Comparison of ENCODE assay signal across 18 mouse cellular contexts in genomic region chr11:82910679-82911389, GRCm38 (mm10). TPM values are rescaled to one million over a fixed set of nuclear protein-coding genes. Genes with fewer than 3 reads are reported as not detected.
DNase-seq lines count a peak whose midpoint lies in the region; ATAC-seq and TF ChIP-seq lines count a peak whose summit lies in the region.
"Had no signal": no experiment of that assay in that cellular context is flagged by ENCODE, and none has a peak within 500 bp of the region (broad histone marks: within the 10 kb centered on the region; RNA-seq: fewer than 3 reads in every experiment).

No protein-coding gene starts in this region.

- H3K4me3 ChIP-seq in gastrocnemius, adult 2 months: peak overlapping the region; percentile 82
- peak overlapping the region; percentile 55 for H3K4me3 ChIP-seq in heart, embryonic 11.5 days (ENCODE audit: low read depth, low read length)
- no peak overlapping the region for H3K4me3 ChIP-seq in midbrain, embryonic 10.5 days
- H3K4me3 ChIP-seq: layer of hippocampus, adult 2 months; left cerebral cortex, adult 2 months; megakaryocyte, embryonic 14.5 days had no signal

- peaks cover 3% of the 10 kb centered on the region; the same call in 1 of the 2 replicates for H3K36me3 ChIP-seq in heart, embryonic 11.5 days (ENCODE audit: control insufficient read depth, insufficient read depth, low read length)
- peaks cover 10% of the 10 kb centered on the region for H3K36me3 ChIP-seq in midbrain, embryonic 10.5 days

- H3K9me3 ChIP-seq in heart, embryonic 11.5 days (replicated peaks; ENCODE audit: control insufficient read depth, low read length): no peaks in the 10 kb centered on the region
- no peaks in the 10 kb centered on the region for H3K9me3 ChIP-seq in midbrain, embryonic 10.5 days (replicated peaks)
- H3K9me3 ChIP-seq: limb, embryonic 13.5 days; megakaryocyte, embryonic 14.5 days had no signal

- WGBS in heart, embryonic 11.5 days (ENCODE audit: insufficient replicate concordance): 31% methylated on average over 11 of the region's 11 CpGs
- 84% methylated on average over 11 of the region's 11 CpGs for WGBS in midbrain, embryonic 10.5 days

- peaks cover 35% of the 10 kb centered on the region for H3K4me1 ChIP-seq in heart, embryonic 11.5 days (ENCODE audit: control insufficient read depth, insufficient read depth, low read length)
- H3K4me1 ChIP-seq in midbrain, embryonic 10.5 days: peaks cover 15% of the 10 kb centered on the region

- peak; percentile 91 for DNase-seq in gastrocnemius, adult 2 months
- peak; percentile 75 for DNase-seq in gastrocnemius, postnatal 14 days
- DNase-seq in heart, postnatal 25 days (ENCODE audit: low spot score): peak; percentile 54
- no peak for DNase-seq in cerebellum, postnatal 36 days
- no peak for DNase-seq in midbrain, embryonic 10.5 days (ENCODE audit: low spot score)
- DNase-seq: adrenal gland, postnatal 10 days; cerebellum, postnatal 10 days; kidney, adult 9 months; thymus, postnatal 25 days had no signal

- intact Hi-C loops in gastrocnemius, adult 2 months (cut with DNase I): loop anchor here (10.0 kb wide), 1 partner anchor 384 kb away; the partner anchor contains the start of gene Ap2b1
- intact Hi-C loops in gastrocnemius, postnatal 14 days (cut with DNase I; ENCODE audit: low total_unique reads): no loop called here
- intact Hi-C loops in heart, postnatal 25 days (cut with DNase I): loop anchor here (10.0 kb wide), 2 partner anchors 314 to 384 kb away; partner anchors contain the start of gene Ap2b1

- H3K27ac ChIP-seq in gastrocnemius, adult 2 months: peak overlapping the region; percentile 94
- peak overlapping the region; percentile 96 for H3K27ac ChIP-seq in heart, embryonic 11.5 days (ENCODE audit: low read depth, low read length)
- H3K27ac ChIP-seq in midbrain, embryonic 10.5 days (replicated peaks): no peak overlapping the region
- H3K27ac ChIP-seq: layer of hippocampus, adult 2 months; left cerebral cortex, adult 2 months; limb, embryonic 13.5 days had no signal

- ATAC-seq in heart, embryonic 11.5 days (replicated peaks; ENCODE audit: insufficient number of reproducible peaks, low FRiP score, low TSS enrichment): peak; percentile 72
- no peak for ATAC-seq in megakaryocyte progenitor cell, adult 5-6 weeks (replicated peaks; ENCODE audit: poor library complexity)
- ATAC-seq: inflammation-experienced regulatory T-cells, adult 6 months had no signal

- no peaks in the 10 kb centered on the region for H3K27me3 ChIP-seq in heart, embryonic 11.5 days (ENCODE audit: control insufficient read depth, insufficient read depth, low read length)
- H3K27me3 ChIP-seq in midbrain, embryonic 10.5 days (ENCODE audit: low read depth, poor library complexity, severe bottlenecking): peaks cover 36% of the 10 kb centered on the region

- H3K4me2 ChIP-seq in heart, embryonic 11.5 days: peak overlapping the region; percentile 69
- H3K4me2 ChIP-seq: limb, embryonic 13.5 days had no signal

- H3K9ac ChIP-seq in heart, embryonic 11.5 days (ENCODE audit: low read depth, low read length): peak overlapping the region; percentile 81
- H3K9ac ChIP-seq: limb, embryonic 13.5 days had no signal

- TF ChIP-seq CTCF in gastrocnemius, adult 2 months (IDR thresholded peaks at IDR 0.05): no peak

RNA-seq across cellular contexts. Expression of gene Unc45b, which starts 0.5 kb away (rescaled TPM):
- 100 to 1,000 TPM; 169 to 206 TPM for total RNA-seq in gastrocnemius, adult 2 months (2021)
- 100 to 1,000 TPM; 106 to 108 TPM for total RNA-seq in gastrocnemius, postnatal 14 days (2021)
- 174 and 220 TPM in 2 replicates for polyA plus RNA-seq in heart, embryonic 11.5 days (2014; fragmentation: Nextera tagmentation; extraction: Ambion mirVana)
- total RNA-seq in heart, postnatal 25 days (2021): 100 to 1,000 TPM; 172 to 215 TPM
- total RNA-seq in megakaryocyte progenitor cell, adult 5-6 weeks (2015): 0.05 and 0.07 TPM in 2 replicates
- not detected in 2 replicates for total RNA-seq in megakaryocyte progenitor cell, adult 5-6 weeks (2017)
- polyA plus RNA-seq in midbrain, embryonic 10.5 days (2016; fragmentation: Nextera tagmentation; extraction: Ambion mirVana): 0.26 and 0.30 TPM in 2 replicates
- total RNA-seq: neutrophil, adult 5-6 weeks had no signal

RNA-seq across cellular contexts. Expression of gene Nle1, which starts 2.6 kb away (rescaled TPM):
- total RNA-seq in gastrocnemius, adult 2 months (2021): 10 to 100 TPM; 11.4 to 15.1 TPM
- 10 to 100 TPM in 1 of 2 experiments, 1 to 10 TPM in 1; 8.8 to 11.0 TPM for total RNA-seq in gastrocnemius, postnatal 14 days (2021)
- polyA plus RNA-seq in heart, embryonic 11.5 days (2014; fragmentation: Nextera tagmentation; extraction: Ambion mirVana): 16.7 and 22.9 TPM in 2 replicates
- total RNA-seq in heart, postnatal 25 days (2021): 10 to 100 TPM; 12.1 to 14.5 TPM
- 21.1 and 27.4 TPM in 2 replicates for total RNA-seq in megakaryocyte progenitor cell, adult 5-6 weeks (2015)
- 20.3 and 27.2 TPM in 2 replicates for total RNA-seq in megakaryocyte progenitor cell, adult 5-6 weeks (2017)
- 40.3 and 40.4 TPM in 2 replicates for polyA plus RNA-seq in midbrain, embryonic 10.5 days (2016; fragmentation: Nextera tagmentation; extraction: Ambion mirVana)

RNA-seq across cellular contexts. Expression of gene Fndc8, which starts 18.9 kb away (rescaled TPM):
- total RNA-seq in gastrocnemius, adult 2 months (2021): not detected
- total RNA-seq in gastrocnemius, postnatal 14 days (2021): not detected
- polyA plus RNA-seq in heart, embryonic 11.5 days (2014; fragmentation: Nextera tagmentation; extraction: Ambion mirVana): 0.10 TPM in 1 of 2 replicates, not detected in the other
- not detected for total RNA-seq in heart, postnatal 25 days (2021)
- not detected in 2 replicates for total RNA-seq in megakaryocyte progenitor cell, adult 5-6 weeks (2015)
- not detected in 2 replicates for total RNA-seq in megakaryocyte progenitor cell, adult 5-6 weeks (2017)
- 0.28 and 0.34 TPM in 2 replicates for polyA plus RNA-seq in midbrain, embryonic 10.5 days (2016; fragmentation: Nextera tagmentation; extraction: Ambion mirVana)
- total RNA-seq: hematopoietic stem cell, adult 5-6 weeks; layer of hippocampus, adult 2 months; left cerebral cortex, adult 2 months; neutrophil, adult 5-6 weeks had no signal
- polyA plus RNA-seq: inflammation-experienced regulatory T-cells, adult 6 months had no signal

RNA-seq across cellular contexts. Expression of gene Rad51d, which starts 20.4 kb away (rescaled TPM):
- total RNA-seq in gastrocnemius, adult 2 months (2021): 1 to 10 TPM; 2.7 to 3.6 TPM
- 1 to 10 TPM; 5.3 to 5.7 TPM for total RNA-seq in gastrocnemius, postnatal 14 days (2021)
- 15.3 and 16.4 TPM in 2 replicates for polyA plus RNA-seq in heart, embryonic 11.5 days (2014; fragmentation: Nextera tagmentation; extraction: Ambion mirVana)
- total RNA-seq in heart, postnatal 25 days (2021): 1 to 10 TPM; 8.0 to 9.3 TPM
- 14.7 and 15.6 TPM in 2 replicates for total RNA-seq in megakaryocyte progenitor cell, adult 5-6 weeks (2015)
- total RNA-seq in megakaryocyte progenitor cell, adult 5-6 weeks (2017): 9.8 and 10.6 TPM in 2 replicates
- 16.3 and 17.2 TPM in 2 replicates for polyA plus RNA-seq in midbrain, embryonic 10.5 days (2016; fragmentation: Nextera tagmentation; extraction: Ambion mirVana)

RNA-seq across cellular contexts. Expression of gene Rffl, which starts 39.8 kb away (rescaled TPM):
- total RNA-seq in gastrocnemius, adult 2 months (2021): 10 to 100 TPM in 1 of 2 experiments, 1 to 10 TPM in 1; 6.5 to 10.1 TPM
- 1 to 10 TPM; 5.4 to 5.7 TPM for total RNA-seq in gastrocnemius, postnatal 14 days (2021)
- polyA plus RNA-seq in heart, embryonic 11.5 days (2014; fragmentation: Nextera tagmentation; extraction: Ambion mirVana): 6.4 and 7.4 TPM in 2 replicates
- 1 to 10 TPM; 3.8 to 4.2 TPM for total RNA-seq in heart, postnatal 25 days (2021)
- total RNA-seq in megakaryocyte progenitor cell, adult 5-6 weeks (2015): 26.3 and 27.5 TPM in 2 replicates
- 18.3 and 18.9 TPM in 2 replicates for total RNA-seq in megakaryocyte progenitor cell, adult 5-6 weeks (2017)
- 11.5 and 12.0 TPM in 2 replicates for polyA plus RNA-seq in midbrain, embryonic 10.5 days (2016; fragmentation: Nextera tagmentation; extraction: Ambion mirVana)

Comparison
In these comparisons a context has a peak if more than half of its experiments do, and no peak if none do; other contexts are left out.
1. DNase-seq: peak in gastrocnemius, adult 2 months (single experiment), gastrocnemius, postnatal 14 days (single experiment) and heart, postnatal 25 days (single experiment); none in cerebellum, postnatal 36 days (0 of 2) and midbrain, embryonic 10.5 days (single experiment).
2. RNA of gene Unc45b, which starts 0.5 kb away (total RNA-seq): 172 to 215 TPM in heart, postnatal 25 days, 169 to 206 TPM in gastrocnemius, adult 2 months and 106 to 108 TPM in gastrocnemius, postnatal 14 days; 0.05 to 0.07 TPM in megakaryocyte progenitor cell, adult 5-6 weeks; every median in the first group is over 10 times any median in the second.